Mouse (Mus musculus) cerebellum, postnatal 36 days (tissue): ENCODE measurements around the gene Arhgap23.

ENCODE experiments used
- DNase-seq, 2 experiments: peaks; one replicate each; pipeline ENCODE4 v3.0.0; 2021 to 2022; ENCODE audit warnings: mixed read lengths in 2 of 2

Arhgap23 gene

GRCm38 (mm10) chr11:97534442-97535307 lies 119.3 kb downstream of the Arhgap23 start:
- peak; percentile 55 to 65 for DNase-seq

- peak in 1 of 2 experiments; percentile 64 for DNase-seq
Observed at GRCm38 (mm10) chr11:97535308-97535630, 119.9 kb downstream of the Arhgap23 start.

GRCm38 (mm10) chr11:97535660-97536059 lies 120.3 kb downstream of the Arhgap23 start:
- peak in 1 of 2 experiments; percentile 51 for DNase-seq

- peak; percentile 56 to 62 for DNase-seq
Observed at GRCm38 (mm10) chr11:97536083-97536747, 120.9 kb downstream of the Arhgap23 start.

- DNase-seq: peak; percentile 87
Observed at GRCm38 (mm10) chr11:97536835-97537579, 121.7 kb downstream of the Arhgap23 start.

GRCm38 (mm10) chr11:97537580-97538089 lies 122.3 kb downstream of the Arhgap23 start:
- peak; percentile 52 to 60 for DNase-seq

- DNase-seq: no peak
Observed at GRCm38 (mm10) chr11:97539622-97540021, 124.3 kb downstream of the Arhgap23 start.

GRCm38 (mm10) chr11:97540136-97540535 lies 124.8 kb downstream of the Arhgap23 start:
- no peak for DNase-seq

- DNase-seq: peak; percentile 38 to 45
Observed at GRCm38 (mm10) chr11:97540604-97541003, 125.3 kb downstream of the Arhgap23 start.

GRCm38 (mm10) chr11:97542171-97543150 lies 127.1 kb downstream of the Arhgap23 start:
- DNase-seq: no peak

- DNase-seq: peak; percentile 99 to 100
Observed at GRCm38 (mm10) chr11:97543181-97543733, 127.9 kb downstream of the Arhgap23 start.

GRCm38 (mm10) chr11:97543883-97544282 lies 128.6 kb downstream of the Arhgap23 start:
- peak in 1 of 2 experiments; percentile 41 for DNase-seq

- peak in 1 of 2 experiments; percentile 37 for DNase-seq
Observed at GRCm38 (mm10) chr11:97545808-97546560, 130.7 kb downstream of the Arhgap23 start.

GRCm38 (mm10) chr11:97546804-97547411 lies 131.6 kb downstream of the Arhgap23 start:
- peak; percentile 66 to 77 for DNase-seq

- DNase-seq: peak; percentile 56 to 68
Observed at GRCm38 (mm10) chr11:97547957-97548706, 132.8 kb downstream of the Arhgap23 start.

- DNase-seq: no peak
Observed at GRCm38 (mm10) chr11:97548757-97549156, 133.4 kb downstream of the Arhgap23 start.
